Mouse (Mus musculus) forebrain, embryonic 12.5 days (tissue): ENCODE measurements around the gene Brpf1. TPM values are rescaled to one million over a fixed set of nuclear protein-coding genes. Genes with fewer than 3 reads are reported as not detected.

Experiments
- ATAC-seq: fragments of 200-750 bp; cut with Nextera tagmentation; 2 replicates; pipeline ENCODE4 v1.8.0; 2017; ENCODE audit warnings: moderate TSS enrichment; ENCODE audit not compliant: low FRiP score
- H3K27ac ChIP-seq: fragments of 300-500 bp; sonication (generic); 2 replicates; pipeline ENCODE4 v1.5.1; 2016; ENCODE audit warnings: mild to moderate bottlenecking
- H3K27me3 ChIP-seq: fragments of 300-500 bp; sonication (generic); 2 replicates; pipeline ENCODE4 v1.6.1; 2016; ENCODE audit warnings: mild to moderate bottlenecking
- H3K36me3 ChIP-seq: fragments of 300-500 bp; sonication (generic); replicated peaks from 2 replicates; pipeline ENCODE4 v1.6.1; 2016; ENCODE audit warnings: mild to moderate bottlenecking
- H3K4me1 ChIP-seq: fragments of 300-500 bp; sonication (generic); 2 replicates; pipeline ENCODE4 v1.6.1; 2016
- H3K4me2 ChIP-seq: fragments of 300-500 bp; sonication (generic); 2 replicates; pipeline ENCODE4 v1.6.1; 2016; ENCODE audit warnings: mild to moderate bottlenecking, moderate library complexity
- H3K4me3 ChIP-seq: fragments of 300-500 bp; sonication (generic); replicated peaks from 2 replicates; pipeline ENCODE4 v1.5.1; 2016; ENCODE audit warnings: mild to moderate bottlenecking
- H3K9ac ChIP-seq: fragments of 300-500 bp; sonication (generic); 2 replicates; pipeline ENCODE4 v1.6.1; 2016; ENCODE audit warnings: mild to moderate bottlenecking
- H3K9me3 ChIP-seq: fragments of 300-500 bp; sonication (generic); 2 replicates; pipeline ENCODE4 v1.6.1; 2016
- WGBS: fragments of 180-500 bp; shearing (Covaris S2); methylation state at CpG from one replicate; pipeline ENCODE4 v1.1.7; 2016; 5-methylcytosine and 5-hydroxymethylcytosine counted together
- polyA plus RNA-seq: library from polyadenylated mRNA; unstranded; fragments of >200 nt; fragmentation: Nextera tagmentation; extraction: Ambion mirVana; gene quantifications from 2 replicates; pipeline ENCODE4 v1.2.1, GENCODE M21; 2016

Brpf1 gene
- polyA plus RNA-seq, 1 experiment from 2014 or later, result 30.6 TPM

- 92% methylated on average over 6 of the region's 6 CpGs for WGBS
- no peak for ATAC-seq
- Histone ChIP-seq H3K9ac (no peak overlapping the region), H3K36me3 (peaks cover 51% of the 10 kb centered on the region), H3K4me3 (no peak overlapping the region), H3K4me1 (no peaks in the 10 kb centered on the region), H3K9me3 (no peaks in the 10 kb centered on the region), H3K27me3 (no peaks in the 10 kb centered on the region), H3K27ac (no peak overlapping the region), H3K4me2 (no peak overlapping the region)
Measured at GRCm38 (mm10) chr6:113366639-113367038, 59.7 kb downstream of the Brpf1 start.

GRCm38 (mm10) chr6:113367574-113367973 is 60.6 kb downstream of the Brpf1 start:
- no peaks in the 10 kb centered on the region for H3K9me3 ChIP-seq
- H3K4me3 ChIP-seq, result no peak overlapping the region
- WGBS, result 100% methylated on average over 1 of the region's 1 CpGs
- no peak overlapping the region for H3K9ac ChIP-seq
- no peak overlapping the region for H3K27ac ChIP-seq
- no peaks in the 10 kb centered on the region for H3K27me3 ChIP-seq
- H3K4me2 ChIP-seq, result no peak overlapping the region
- H3K36me3 ChIP-seq, result peaks cover 60% of the 10 kb centered on the region
- ATAC-seq, result no peak
- H3K4me1 ChIP-seq, result no peaks in the 10 kb centered on the region

- Histone ChIP-seq H3K4me1 (no peaks in the 10 kb centered on the region), H3K4me2 (no peak overlapping the region), H3K9ac (no peak overlapping the region), H3K27ac (no peak overlapping the region), H3K9me3 (no peaks in the 10 kb centered on the region), H3K4me3 (no peak overlapping the region), H3K36me3 (peaks cover 66% of the 10 kb centered on the region), H3K27me3 (no peaks in the 10 kb centered on the region)
- no peak for ATAC-seq
- WGBS, result 90% methylated on average over 7 of the region's 7 CpGs
Measured at GRCm38 (mm10) chr6:113368124-113368523, 61.2 kb downstream of the Brpf1 start.

- H3K4me2 ChIP-seq, result no peak overlapping the region
- ATAC-seq, result no peak
- H3K4me1 ChIP-seq, result no peaks in the 10 kb centered on the region
- H3K27ac ChIP-seq, result no peak overlapping the region
- H3K27me3 ChIP-seq, result no peaks in the 10 kb centered on the region
- peaks cover 70% of the 10 kb centered on the region for H3K36me3 ChIP-seq
- H3K9me3 ChIP-seq, result no peaks in the 10 kb centered on the region
- no peak overlapping the region for H3K9ac ChIP-seq
- WGBS, result 80% methylated on average over 5 of the region's 5 CpGs
- no peak overlapping the region for H3K4me3 ChIP-seq
Measured at GRCm38 (mm10) chr6:113368577-113368976, 61.6 kb downstream of the Brpf1 start.

- H3K9me3 ChIP-seq, result no peaks in the 10 kb centered on the region
- no peaks in the 10 kb centered on the region for H3K27me3 ChIP-seq
- no peak overlapping the region for H3K4me2 ChIP-seq
- H3K9ac ChIP-seq, result no peak overlapping the region
- H3K27ac ChIP-seq, result no peak overlapping the region
- 95% methylated on average over 20 of the region's 20 CpGs for WGBS
- H3K4me3 ChIP-seq, result no peak overlapping the region
- peaks cover 84% of the 10 kb centered on the region for H3K36me3 ChIP-seq
- ATAC-seq, result no peak
- no peaks in the 10 kb centered on the region for H3K4me1 ChIP-seq
Measured at GRCm38 (mm10) chr6:113370194-113370929, 63.4 kb downstream of the Brpf1 start.

- Histone ChIP-seq H3K36me3 (peaks cover 71% of the 10 kb centered on the region), H3K9me3 (no peaks in the 10 kb centered on the region), H3K4me1 (peaks cover 9% of the 10 kb centered on the region), H3K9ac (no peak overlapping the region), H3K27me3 (no peaks in the 10 kb centered on the region), H3K27ac (no peak overlapping the region), H3K4me3 (no peak overlapping the region), H3K4me2 (no peak overlapping the region)
- ATAC-seq, result no peak
- 92% methylated on average over 4 of the region's 4 CpGs for WGBS
Measured at GRCm38 (mm10) chr6:113373491-113373890, 66.6 kb downstream of the Brpf1 start.

Other genes with a start within 250 kb of the Brpf1 start
- gene Setd5, start 229.8 kb upstream of the Brpf1 start, polyA plus RNA-seq, result 63.9 and 64.1 TPM in 2 replicates
- 30.6 and 35.4 TPM in 2 replicates for gene Lhfpl4, start 111.8 kb upstream of the Brpf1 start, polyA plus RNA-seq
- gene Mtmr14, start 69.3 kb upstream of the Brpf1 start, polyA plus RNA-seq, result 46.2 and 50.0 TPM in 2 replicates
- gene Cpne9, start 24.8 kb upstream of the Brpf1 start, polyA plus RNA-seq, result 0.22 and 0.34 TPM in 2 replicates
- gene Ogg1, start 19.8 kb downstream of the Brpf1 start, polyA plus RNA-seq, result 13.6 and 13.7 TPM in 2 replicates
- 57.9 and 59.1 TPM in 2 replicates for gene Camk1, start 36.8 kb downstream of the Brpf1 start, polyA plus RNA-seq
- 67.6 and 70.7 TPM in 2 replicates for gene Tada3, start 70.7 kb downstream of the Brpf1 start, polyA plus RNA-seq
- gene Arpc4, start 71.0 kb downstream of the Brpf1 start, polyA plus RNA-seq, result 327 and 333 TPM in 2 replicates
- gene Ttll3, start 82.1 kb downstream of the Brpf1 start, polyA plus RNA-seq, result 6.5 and 7.0 TPM in 2 replicates
- 23.8 and 28.1 TPM in 2 replicates for gene Rpusd3, start 112.2 kb downstream of the Brpf1 start, polyA plus RNA-seq
- gene Cidec, start 128.6 kb downstream of the Brpf1 start, polyA plus RNA-seq, result not detected in 2 replicates
- 68.5 and 71.3 TPM in 2 replicates for gene Jagn1, start 135.4 kb downstream of the Brpf1 start, polyA plus RNA-seq
- 0.46 and 0.55 TPM in 2 replicates for gene Il17re, start 151.3 kb downstream of the Brpf1 start, polyA plus RNA-seq
- gene Il17rc, start 164.3 kb downstream of the Brpf1 start, polyA plus RNA-seq, result 1.6 and 2.2 TPM in 2 replicates
- 39.6 and 43.1 TPM in 2 replicates for gene Creld1, start 176.2 kb downstream of the Brpf1 start, polyA plus RNA-seq
- gene Prrt3, start 194.8 kb downstream of the Brpf1 start, polyA plus RNA-seq, result 2.3 and 2.4 TPM in 2 replicates
- gene Emc3, start 224.5 kb downstream of the Brpf1 start, polyA plus RNA-seq, result 77.4 and 78.5 TPM in 2 replicates
- gene Fancd2, start 224.5 kb downstream of the Brpf1 start, polyA plus RNA-seq, result 15.9 and 18.8 TPM in 2 replicates